ENCODE assay signal across 8 mouse cellular contexts in genomic region chrX:111696356-111697282, GRCm38 (mm10). TPM values are rescaled to one million over a fixed set of nuclear protein-coding genes. Genes with fewer than 3 reads are reported as not detected.
DNase-seq lines count a peak whose midpoint lies in the region; ATAC-seq and TF ChIP-seq lines count a peak whose summit lies in the region.

Hdx (minus strand) TSS chrX:111697079.

- H3K9me3 ChIP-seq in forebrain, postnatal 0 days (ENCODE audit: low read length): no peaks in the 10 kb centered on the region
- no peaks in the 10 kb centered on the region for H3K9me3 ChIP-seq in liver, embryonic 13.5 days (replicated peaks)
- no peaks in the 10 kb centered on the region for H3K9me3 ChIP-seq in neural tube, embryonic 15.5 days (replicated peaks)

- intact Hi-C loops in heart, postnatal 14 days (cut with DNase I): no loop called here

- peak; percentile 55 for DNase-seq in MN1 (ENCODE audit: low spot score)
- peak; percentile 75 to 80 for DNase-seq in cerebellum, adult 2 months
- DNase-seq in forebrain, postnatal 0 days: peak; percentile 86
- DNase-seq in heart, postnatal 14 days: peak; percentile 39 to 48
- peak; percentile 73 to 77 for DNase-seq in kidney, postnatal 4 days
- DNase-seq in liver, embryonic 13.5 days: no peak
- DNase-seq in natural killer cell, adult 2 months (ENCODE audit: low spot score in 2 of 2): no peak

- H3K4me3 ChIP-seq in cerebellum, adult 2 months (replicated peaks; ENCODE audit: insufficient read depth, low read depth, low read length): peak within 1 kb of the TSS; percentile 73
- H3K4me3 ChIP-seq in forebrain, postnatal 0 days (ENCODE audit: low read depth, low read length): peak within 1 kb of the TSS; percentile 48
- peak within 1 kb of the TSS; percentile 27 for H3K4me3 ChIP-seq in liver, embryonic 13.5 days (replicated peaks)
- peak within 1 kb of the TSS; percentile 52 for H3K4me3 ChIP-seq in neural tube, embryonic 15.5 days (replicated peaks)

- peak within 1 kb of the TSS; percentile 65 for H3K9ac ChIP-seq in forebrain, postnatal 0 days
- H3K9ac ChIP-seq in liver, embryonic 13.5 days: no peak within 1 kb of the TSS
- peak within 1 kb of the TSS; percentile 54 for H3K9ac ChIP-seq in neural tube, embryonic 15.5 days (replicated peaks)

- ATAC-seq in forebrain, postnatal 0 days: peak; percentile 97
- 0 out of 2 replicates have a peak, but pooled peaks have one; percentile 29 for ATAC-seq in liver, embryonic 13.5 days (ENCODE audit: low read depth)
- peak; percentile 98 for ATAC-seq in neural tube, embryonic 15.5 days (ENCODE audit: low FRiP score)

- H3K27ac ChIP-seq in cerebellum, adult 2 months (ENCODE audit: insufficient read depth, low read length): peak within 1 kb of the TSS; percentile 59; the same call in 1 of the 2 replicates
- peak within 1 kb of the TSS; percentile 71 for H3K27ac ChIP-seq in forebrain, postnatal 0 days (ENCODE audit: low read depth, low read length)
- no peak within 1 kb of the TSS for H3K27ac ChIP-seq in liver, embryonic 13.5 days
- H3K27ac ChIP-seq in neural tube, embryonic 15.5 days (replicated peaks): peak within 1 kb of the TSS; percentile 86

- H3K4me1 ChIP-seq in cerebellum, adult 2 months (ENCODE audit: control insufficient read depth, insufficient read depth, low read length): no peaks in the 10 kb centered on the region
- H3K4me1 ChIP-seq in forebrain, postnatal 0 days (ENCODE audit: insufficient read depth): no peaks in the 10 kb centered on the region
- H3K4me1 ChIP-seq in liver, embryonic 13.5 days (replicated peaks): no peaks in the 10 kb centered on the region
- no peaks in the 10 kb centered on the region for H3K4me1 ChIP-seq in neural tube, embryonic 15.5 days

- TF ChIP-seq POLR2A in cerebellum, adult 2 months (IDR thresholded peaks at IDR 0.05; ENCODE audit: borderline replicate concordance, insufficient read depth, low read length): peak; percentile 29; the same call in 1 of the 2 replicates

- H3K36me3 ChIP-seq in forebrain, postnatal 0 days (ENCODE audit: insufficient read depth): no peaks in the 10 kb centered on the region
- no peaks in the 10 kb centered on the region for H3K36me3 ChIP-seq in liver, embryonic 13.5 days
- no peaks in the 10 kb centered on the region for H3K36me3 ChIP-seq in neural tube, embryonic 15.5 days

- TF ChIP-seq CTCF in cerebellum, adult 2 months (IDR thresholded peaks at IDR 0.05; ENCODE audit: borderline replicate concordance, insufficient read depth, low read depth, low read length): no peak
- 0 out of 2 replicates have a peak, but pooled peaks have one; percentile 19 for TF ChIP-seq CTCF in forebrain, postnatal 0 days (IDR thresholded peaks at IDR 0.05; ENCODE audit: low read depth)

- peak within 1 kb of the TSS; percentile 53 for H3K4me2 ChIP-seq in forebrain, postnatal 0 days (ENCODE audit: low read depth)
- peak within 1 kb of the TSS; percentile 53 for H3K4me2 ChIP-seq in liver, embryonic 13.5 days
- H3K4me2 ChIP-seq in neural tube, embryonic 15.5 days: peak within 1 kb of the TSS; percentile 54

- H3K27me3 ChIP-seq in cerebellum, adult 2 months (ENCODE audit: control insufficient read depth, insufficient read depth, low read length): no peaks in the 10 kb centered on the region
- H3K27me3 ChIP-seq in forebrain, postnatal 0 days (ENCODE audit: insufficient read depth, low read length): no peaks in the 10 kb centered on the region
- H3K27me3 ChIP-seq in liver, embryonic 13.5 days: no peaks in the 10 kb centered on the region
- H3K27me3 ChIP-seq in neural tube, embryonic 15.5 days (replicated peaks): no peaks in the 10 kb centered on the region

- WGBS in cerebellum, adult 2 months: 5% methylated on average over 26 of the region's 26 CpGs
- 21% methylated on average over 26 of the region's 26 CpGs for WGBS in forebrain, postnatal 0 days
- 15% methylated on average over 26 of the region's 26 CpGs for WGBS in liver, embryonic 13.5 days (ENCODE audit: insufficient replicate concordance)
- WGBS in neural tube, embryonic 15.5 days: 23% methylated on average over 26 of the region's 26 CpGs

RNA-seq across cellular contexts. Expression of gene Hdx, which starts in this region (rescaled TPM):
- polyA plus RNA-seq in cerebellum, adult 2 months (2012; rRNA removed): 4.2 and 4.6 TPM in 2 replicates
- total RNA-seq in forebrain, postnatal 0 days (2014; rRNA removed): 2.8 and 3.1 TPM in 2 replicates
- 0.39 and 0.64 TPM in 2 replicates for polyA plus RNA-seq in forebrain, postnatal 0 days (2015; fragmentation: Nextera tagmentation; extraction: Ambion mirVana)
- under 1 TPM; 0.34 to 0.36 TPM for total RNA-seq in heart, postnatal 14 days (2021)
- polyA plus RNA-seq in liver, embryonic 13.5 days (2015; fragmentation: Nextera tagmentation; extraction: Ambion mirVana): 0.06 and 0.08 TPM in 2 replicates
- polyA plus RNA-seq in neural tube, embryonic 15.5 days (2015; fragmentation: Nextera tagmentation; extraction: Ambion mirVana): 1.7 TPM in 2 replicates

Comparison
In these comparisons a context has a peak if more than half of its experiments do, and no peak if none do; other contexts are left out.
1. Peak in DNase-seq in heart, postnatal 14 days; RNA of the gene not detected or under 1 TPM.
2. Peak in ATAC-seq, H3K4me3 ChIP-seq and H3K4me2 ChIP-seq in liver, embryonic 13.5 days; RNA of the gene not detected or under 1 TPM.
3. DNase-seq: peak in MN1 (single experiment), cerebellum, adult 2 months (2 of 2), forebrain, postnatal 0 days (single experiment) and kidney, postnatal 4 days (2 of 2); none in liver, embryonic 13.5 days (single experiment) and natural killer cell, adult 2 months (0 of 2).
4. ATAC-seq: peak in every context shown above with its lines; median percentile 98 in neural tube, embryonic 15.5 days; 97 in forebrain, postnatal 0 days; 29 in liver, embryonic 13.5 days.
5. Peak in every context shown above with its lines, with median percentiles within 50 percentile points of each other: H3K4me3 ChIP-seq and H3K4me2 ChIP-seq.